ENCODE assay signal across 9 mouse cellular contexts in genomic region chr6:84375498-84375897, GRCm38 (mm10).
DNase-seq lines count a peak whose midpoint lies in the region; ATAC-seq and TF ChIP-seq lines count a peak whose summit lies in the region.
"Had no signal": no experiment of that assay in that cellular context is flagged by ENCODE, and none has a peak within 500 bp of the region (broad histone marks: within the 10 kb centered on the region; RNA-seq: fewer than 3 reads in every experiment).

No protein-coding gene starts in this region.

- TF ChIP-seq CTCF in lung, postnatal 0 days (IDR thresholded peaks at IDR 0.05): peak; percentile 94

- ATAC-seq in forebrain, embryonic 11.5 days (replicated peaks; ENCODE audit: low FRiP score): no peak
- ATAC-seq in forebrain, embryonic 15.5 days (replicated peaks): no peak
- ATAC-seq in lung, postnatal 0 days: peak; percentile 59; the same call in 1 of the 2 replicates

- no peaks in the 10 kb centered on the region for H3K4me1 ChIP-seq in forebrain, embryonic 11.5 days (replicated peaks; ENCODE audit: control insufficient read depth, insufficient read depth, low read length)
- no peaks in the 10 kb centered on the region for H3K4me1 ChIP-seq in forebrain, embryonic 15.5 days
- H3K4me1 ChIP-seq in lung, postnatal 0 days (ENCODE audit: insufficient read depth, low read depth, low read length): no peaks in the 10 kb centered on the region
- H3K4me1 ChIP-seq: hindbrain, embryonic 15.5 days had no signal

- no peaks in the 10 kb centered on the region for H3K9me3 ChIP-seq in forebrain, embryonic 11.5 days (ENCODE audit: control insufficient read depth, low read length)
- no peaks in the 10 kb centered on the region for H3K9me3 ChIP-seq in forebrain, embryonic 15.5 days
- H3K9me3 ChIP-seq in lung, postnatal 0 days (ENCODE audit: low read length): no peaks in the 10 kb centered on the region
- H3K9me3 ChIP-seq: hindbrain, embryonic 15.5 days had no signal

- no peak for TF ChIP-seq EP300 in lung, postnatal 0 days (IDR thresholded peaks at IDR 0.05)

- no peaks in the 10 kb centered on the region for H3K27me3 ChIP-seq in forebrain, embryonic 11.5 days (ENCODE audit: control insufficient read depth, insufficient read depth, low read length)
- no peaks in the 10 kb centered on the region for H3K27me3 ChIP-seq in forebrain, embryonic 15.5 days
- no peaks in the 10 kb centered on the region for H3K27me3 ChIP-seq in lung, postnatal 0 days (replicated peaks; ENCODE audit: insufficient read depth, low read length)
- H3K27me3 ChIP-seq: hindbrain, embryonic 15.5 days had no signal

- H3K9ac ChIP-seq in forebrain, embryonic 11.5 days (ENCODE audit: low read length): no peak overlapping the region
- no peak overlapping the region for H3K9ac ChIP-seq in forebrain, embryonic 15.5 days (replicated peaks)
- no peak overlapping the region for H3K9ac ChIP-seq in lung, postnatal 0 days (replicated peaks; ENCODE audit: low read depth)
- H3K9ac ChIP-seq: hindbrain, embryonic 15.5 days had no signal

- no peak overlapping the region for H3K27ac ChIP-seq in forebrain, embryonic 11.5 days (ENCODE audit: low read depth, low read length)
- H3K27ac ChIP-seq in forebrain, embryonic 15.5 days (replicated peaks): no peak overlapping the region
- no peak overlapping the region for H3K27ac ChIP-seq in lung, postnatal 0 days (ENCODE audit: low read length)
- H3K27ac ChIP-seq: hindbrain, embryonic 15.5 days had no signal

- 19% methylated on average over 8 of the region's 8 CpGs for WGBS in forebrain, embryonic 11.5 days
- WGBS in forebrain, embryonic 15.5 days: 14% methylated on average over 8 of the region's 8 CpGs
- WGBS in lung, postnatal 0 days: 8% methylated on average over 8 of the region's 8 CpGs

- DNase-seq in forebrain, embryonic 11.5 days (ENCODE audit: low spot score): peak; percentile 76
- peak; percentile 25 to 69 for DNase-seq in spleen, postnatal 4 days (ENCODE audit: low spot score in 2 of 2)
- DNase-seq in spleen, postnatal 36 days (ENCODE audit: low spot score in 2 of 2): no peak
- peak; percentile 85 for DNase-seq in embryo, embryonic 11 days
- peak; percentile 34 for DNase-seq in kidney, adult 9 months
- DNase-seq in lung, postnatal 0 days (ENCODE audit: low spot score): peak; percentile 76
- peak; percentile 75 for DNase-seq in testis, postnatal 10 days (ENCODE audit: low spot score)

- no peak overlapping the region for H3K4me2 ChIP-seq in forebrain, embryonic 11.5 days (ENCODE audit: low read depth, low read length, severe bottlenecking)
- no peak overlapping the region for H3K4me2 ChIP-seq in forebrain, embryonic 15.5 days (replicated peaks)
- no peak overlapping the region for H3K4me2 ChIP-seq in lung, postnatal 0 days (replicated peaks; ENCODE audit: low read depth, low read length)
- H3K4me2 ChIP-seq: hindbrain, embryonic 15.5 days had no signal

- H3K4me3 ChIP-seq in forebrain, embryonic 11.5 days (ENCODE audit: low read depth, low read length): no peak overlapping the region
- no peak overlapping the region for H3K4me3 ChIP-seq in forebrain, embryonic 15.5 days
- no peak overlapping the region for H3K4me3 ChIP-seq in lung, postnatal 0 days (ENCODE audit: low read depth, low read length)
- H3K4me3 ChIP-seq: hindbrain, embryonic 15.5 days had no signal

- no peaks in the 10 kb centered on the region for H3K36me3 ChIP-seq in forebrain, embryonic 11.5 days (ENCODE audit: control insufficient read depth, insufficient read depth, low read length)
- no peaks in the 10 kb centered on the region for H3K36me3 ChIP-seq in forebrain, embryonic 15.5 days
- no peaks in the 10 kb centered on the region for H3K36me3 ChIP-seq in lung, postnatal 0 days (ENCODE audit: insufficient read depth, low read length)
- H3K36me3 ChIP-seq: hindbrain, embryonic 15.5 days had no signal

Comparison
In these comparisons a context has a peak if more than half of its experiments do, and no peak if none do; other contexts are left out.
1. DNase-seq: peak in forebrain, embryonic 11.5 days (single experiment), spleen, postnatal 4 days (2 of 2), embryo, embryonic 11 days (single experiment), kidney, adult 9 months (single experiment), lung, postnatal 0 days (single experiment) and testis, postnatal 10 days (single experiment); none in spleen, postnatal 36 days (0 of 2).